Mouse (Mus musculus) ES-E14 (cell line): ENCODE results near the gene Tbc1d10b.

ENCODE experiments used
- CHD2 ChIP-seq: IDR thresholded peaks from 2 replicates; pipeline ENCODE4 v1.6.1; 2014; ENCODE audit warnings: mild to moderate bottlenecking, low read depth, low read length, inconsistent platforms
- HCFC1 ChIP-seq: IDR thresholded peaks from 2 replicates; pipeline ENCODE4 v1.6.1; 2012; ENCODE audit warnings: low read length, inconsistent platforms, borderline replicate concordance; ENCODE audit not compliant: insufficient read depth
- MAFK ChIP-seq: IDR thresholded peaks from 2 replicates; pipeline ENCODE4 v1.6.1; 2014; ENCODE audit warnings: mild to moderate bottlenecking, low read depth, low read length, inconsistent platforms; ENCODE audit not compliant: insufficient read depth
- ZC3H11A ChIP-seq: IDR thresholded peaks from 2 replicates; pipeline ENCODE4 v1.6.1; 2012; ENCODE audit warnings: low read depth, mild to moderate bottlenecking, inconsistent platforms, low read length, borderline replicate concordance
- ZNF384 ChIP-seq: IDR thresholded peaks from 2 replicates; pipeline ENCODE4 v1.6.1; 2012; ENCODE audit warnings: low read depth, low read length, inconsistent platforms

DNA sequence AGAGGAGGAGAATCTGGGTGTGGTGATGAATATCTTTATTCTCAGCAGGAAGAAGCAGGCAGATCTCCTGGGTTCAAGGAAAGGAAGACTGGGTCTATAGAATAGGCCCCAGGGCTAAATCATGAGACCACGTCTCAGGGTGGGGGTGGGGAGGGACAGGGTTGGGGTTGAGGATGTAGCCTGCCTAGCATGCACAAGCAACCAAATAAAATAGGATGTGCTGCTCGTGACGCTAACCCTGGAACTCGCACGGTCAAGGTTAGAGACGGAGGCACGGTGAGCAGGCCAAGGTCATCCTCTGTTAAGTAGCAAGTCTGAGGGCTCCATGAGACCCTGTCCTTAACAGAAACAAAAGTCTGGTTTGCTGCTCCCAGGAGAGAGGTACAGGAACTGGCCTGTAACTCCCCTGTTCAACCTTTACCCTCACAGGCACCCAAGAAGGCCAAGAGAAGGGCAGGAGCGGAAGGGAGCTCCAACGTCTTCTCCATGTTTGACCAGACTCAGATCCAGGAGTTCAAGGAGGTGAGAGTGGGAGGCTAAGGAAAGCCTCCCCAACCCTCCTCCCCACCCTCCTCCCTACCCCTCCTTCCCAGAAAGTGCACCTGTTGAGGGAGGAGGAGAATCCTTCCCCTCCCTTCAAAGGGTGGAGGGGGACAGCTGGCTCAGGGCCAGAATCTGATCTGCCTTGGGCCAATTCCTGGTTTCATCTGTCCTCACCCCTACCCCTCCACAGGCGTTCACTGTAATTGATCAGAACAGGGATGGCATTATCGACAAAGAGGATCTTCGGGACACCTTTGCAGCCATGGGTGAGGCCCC is 4.4 kb upstream of the Tbc1d10b start:
- TF ChIP-seq HCFC1 (no peak), ZC3H11A (no peak), MAFK (no peak), CHD2 (peak; percentile 38; the same call in 1 of the 2 replicates), ZNF384 (no peak)
